Mouse (Mus musculus) testis, adult 2 months (tissue): ENCODE results near the gene 1700030K09Rik. TPM values are rescaled to one million over a fixed set of nuclear protein-coding genes. Genes with fewer than 3 reads are reported as not detected.

ENCODE experiments used
- H3K27ac ChIP-seq: fragments of 200-500 bp; 2 replicates; pipeline ENCODE4 v1.5.1; 2012; ENCODE audit warnings: low read depth, low read length; ENCODE audit not compliant: control insufficient read depth, insufficient read depth
- H3K27me3 ChIP-seq: fragments of 200-500 bp; 2 replicates; pipeline ENCODE4 v1.6.1; 2012; ENCODE audit warnings: mild to moderate bottlenecking, low read length, moderate library complexity; ENCODE audit not compliant: control insufficient read depth, insufficient read depth
- H3K36me3 ChIP-seq: fragments of 200-500 bp; 2 replicates; pipeline ENCODE4 v1.6.1; 2012; ENCODE audit warnings: mild to moderate bottlenecking, low read length; ENCODE audit not compliant: control insufficient read depth, insufficient read depth
- H3K4me1 ChIP-seq: fragments of 200-500 bp; 2 replicates; pipeline ENCODE4 v1.6.1; 2012; ENCODE audit warnings: low read length; ENCODE audit not compliant: control insufficient read depth, insufficient read depth
- H3K4me3 ChIP-seq: fragments of 200-500 bp; 2 replicates; pipeline ENCODE4 v1.5.1; 2012; ENCODE audit warnings: low read depth, mild to moderate bottlenecking, low read length, moderate library complexity, mixed read lengths; ENCODE audit not compliant: control insufficient read depth
- CTCF ChIP-seq: fragments of 200-500 bp; IDR thresholded peaks from 2 replicates; pipeline ENCODE4 v1.5.1; 2012; ENCODE audit warnings: low read depth, mild to moderate bottlenecking, inconsistent platforms, low read length, moderate library complexity; ENCODE audit not compliant: control insufficient read depth, insufficient read depth, insufficient replicate concordance
- POLR2A ChIP-seq: fragments of 200-500 bp; IDR thresholded peaks from 2 replicates; pipeline ENCODE4 v1.6.1; 2012; ENCODE audit warnings: low read depth, mild to moderate bottlenecking, inconsistent platforms, low read length, moderate library complexity; ENCODE audit not compliant: control insufficient read depth
- polyA plus RNA-seq: library from polyadenylated mRNA; depleted of rRNA; stranded (reverse); fragments of >200 nt; gene quantifications from 2 replicates; pipeline ENCODE4 v1.2.3, GENCODE M21; 2012

The 1700030K09Rik gene
- polyA plus RNA-seq, 1 experiment = 44.3 TPM

DNA sequence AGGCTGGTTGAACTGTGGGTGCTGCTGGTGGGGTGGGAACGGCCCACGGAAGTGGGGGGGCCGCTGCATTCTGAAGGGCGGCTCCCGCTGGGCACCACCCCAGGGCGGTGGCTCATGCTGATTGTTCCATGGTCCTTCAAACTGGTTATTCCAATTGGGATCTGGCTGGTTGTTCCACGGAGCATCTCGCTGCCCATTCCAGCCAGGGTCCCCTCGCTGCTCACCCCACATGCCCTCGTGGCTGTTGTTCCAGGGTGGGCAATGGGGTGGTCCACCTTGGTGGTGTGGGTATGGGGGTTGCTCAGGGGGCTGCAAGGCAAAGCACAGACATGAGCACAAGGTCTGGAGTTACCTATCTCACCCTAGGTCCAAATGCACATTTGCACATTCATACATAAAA, 20.5 kb downstream of the 1700030K09Rik start:
- Histone ChIP-seq H3K4me1 (no peaks in the 10 kb centered on the region), H3K27me3 (no peaks in the 10 kb centered on the region), H3K36me3 (peaks cover 6% of the 10 kb centered on the region), H3K27ac (no peak overlapping the region), H3K4me3 (no peak overlapping the region)
- TF ChIP-seq POLR2A (no peak), CTCF (no peak)

DNA sequence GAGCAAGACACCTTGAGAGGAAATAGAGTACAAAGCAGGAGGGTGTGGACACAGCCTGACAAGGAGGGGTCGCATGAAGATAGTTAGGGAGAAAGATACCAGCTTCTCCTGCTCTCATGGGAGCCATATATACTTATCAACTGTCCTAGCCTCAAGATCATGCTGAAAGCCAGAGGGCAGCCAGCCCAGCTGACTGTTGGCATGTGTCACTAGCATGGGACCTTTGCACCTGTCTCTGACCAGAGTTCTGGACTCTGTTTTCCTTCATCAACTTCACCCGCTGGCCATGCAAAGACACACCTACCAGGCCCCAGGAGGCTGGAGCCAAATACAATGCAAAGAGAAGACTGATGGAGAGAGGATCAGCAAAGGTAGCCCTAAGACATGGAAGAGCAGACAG, 25.6 kb downstream of the 1700030K09Rik start:
- Histone ChIP-seq H3K36me3 (peaks cover 9% of the 10 kb centered on the region), H3K4me1 (peaks cover 2% of the 10 kb centered on the region), H3K4me3 (no peak overlapping the region), H3K27ac (no peak overlapping the region), H3K27me3 (no peaks in the 10 kb centered on the region)
- TF ChIP-seq CTCF (no peak), POLR2A (no peak)

DNA sequence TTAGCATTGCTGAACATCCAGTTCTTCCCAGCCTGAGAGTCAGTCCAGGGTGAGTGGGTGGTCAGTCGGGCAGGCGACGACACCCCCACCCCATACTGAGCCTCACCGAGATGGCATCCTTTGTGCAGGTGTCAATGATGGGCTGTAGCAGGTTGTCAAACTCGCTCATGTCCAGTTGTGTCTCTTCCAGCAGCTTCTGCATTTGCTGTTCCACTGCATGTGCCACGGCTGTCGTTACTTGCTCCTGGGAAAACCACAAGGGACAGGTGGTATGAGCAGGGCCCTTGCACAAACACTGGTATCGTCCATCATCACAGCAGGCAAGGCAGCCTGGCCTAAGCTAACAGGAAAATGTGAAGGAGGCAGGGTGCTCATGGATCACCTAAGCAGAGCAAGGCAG, 26.3 kb downstream of the 1700030K09Rik start:
- Histone ChIP-seq H3K4me3 (no peak overlapping the region), H3K4me1 (peaks cover 4% of the 10 kb centered on the region), H3K27ac (no peak overlapping the region), H3K27me3 (no peaks in the 10 kb centered on the region), H3K36me3 (peaks cover 9% of the 10 kb centered on the region)
- TF ChIP-seq CTCF (no peak), POLR2A (no peak)

DNA sequence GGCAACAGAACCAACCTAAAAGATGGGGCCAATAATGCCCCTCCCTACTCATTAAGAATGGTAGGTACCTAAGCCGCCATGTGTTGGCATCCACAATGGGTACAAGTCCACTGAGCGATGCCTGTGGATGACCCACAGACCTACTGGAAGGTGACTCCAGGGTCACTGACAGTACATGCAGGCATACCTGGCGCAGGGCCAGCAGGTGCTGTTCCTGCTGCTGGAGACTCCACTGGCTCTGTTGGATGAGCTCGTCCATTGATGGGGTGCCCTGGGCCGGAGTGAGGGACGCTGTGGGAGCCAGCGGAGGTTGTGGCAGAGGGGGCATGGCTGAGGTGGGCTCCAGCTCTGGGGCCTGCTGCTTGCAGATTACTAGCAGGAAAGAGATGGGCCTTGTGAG, 27.0 kb downstream of the 1700030K09Rik start:
- TF ChIP-seq POLR2A (no peak), CTCF (no peak)
- Histone ChIP-seq H3K4me1 (peaks cover 4% of the 10 kb centered on the region), H3K27ac (no peak overlapping the region), H3K4me3 (no peak overlapping the region), H3K36me3 (peaks cover 9% of the 10 kb centered on the region), H3K27me3 (no peaks in the 10 kb centered on the region)

DNA sequence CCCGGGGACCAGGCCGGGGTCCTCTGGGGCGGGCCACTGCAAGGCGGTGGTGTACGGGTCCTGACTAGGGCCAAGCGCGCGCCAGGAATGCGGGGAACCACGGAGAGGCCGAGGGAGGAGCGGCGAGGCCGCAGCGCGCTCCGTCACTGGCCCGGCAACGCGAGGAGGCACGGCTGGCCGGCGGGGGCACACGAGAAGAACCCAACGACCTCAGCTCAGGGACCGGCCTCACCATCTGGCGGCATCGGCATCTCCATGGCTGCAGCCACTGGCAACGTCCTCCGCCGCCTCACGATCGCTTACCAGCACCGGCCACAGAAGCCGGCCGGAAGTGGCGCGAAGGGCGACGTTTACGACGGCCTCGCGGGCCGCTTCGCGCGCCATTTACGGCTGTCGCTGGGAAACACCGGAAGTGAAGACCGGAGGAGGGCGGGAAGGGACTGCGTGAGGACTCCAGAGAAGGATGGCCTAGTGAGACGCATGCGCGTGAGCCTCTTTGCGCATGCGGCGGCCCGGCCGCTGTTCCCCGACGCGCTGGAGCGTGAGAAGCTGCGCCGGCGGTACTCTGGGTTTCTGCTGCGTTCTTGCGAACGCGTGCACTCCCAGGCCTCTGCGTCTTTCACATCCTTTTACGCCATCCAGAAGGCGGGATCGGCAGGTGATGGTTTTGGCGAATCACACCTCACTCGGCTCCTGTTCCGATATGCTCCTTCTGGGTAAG, 31.3 kb downstream of the 1700030K09Rik start, which contains the start of gene Cherp:
Cherp (minus strand) TSS at position 401 of the 721 bp plus-strand sequence.
- Histone ChIP-seq H3K27ac (peak within 1 kb of the TSS; percentile 85), H3K27me3 (no peaks in the 10 kb centered on the region), H3K4me3 (peak within 1 kb of the TSS; percentile 90), H3K4me1 (peaks cover 5% of the 10 kb centered on the region), H3K36me3 (peaks cover 2% of the 10 kb centered on the region; the same call in 1 of the 2 replicates)
- TF ChIP-seq POLR2A (peak; percentile 94), CTCF (no peak)

DNA sequence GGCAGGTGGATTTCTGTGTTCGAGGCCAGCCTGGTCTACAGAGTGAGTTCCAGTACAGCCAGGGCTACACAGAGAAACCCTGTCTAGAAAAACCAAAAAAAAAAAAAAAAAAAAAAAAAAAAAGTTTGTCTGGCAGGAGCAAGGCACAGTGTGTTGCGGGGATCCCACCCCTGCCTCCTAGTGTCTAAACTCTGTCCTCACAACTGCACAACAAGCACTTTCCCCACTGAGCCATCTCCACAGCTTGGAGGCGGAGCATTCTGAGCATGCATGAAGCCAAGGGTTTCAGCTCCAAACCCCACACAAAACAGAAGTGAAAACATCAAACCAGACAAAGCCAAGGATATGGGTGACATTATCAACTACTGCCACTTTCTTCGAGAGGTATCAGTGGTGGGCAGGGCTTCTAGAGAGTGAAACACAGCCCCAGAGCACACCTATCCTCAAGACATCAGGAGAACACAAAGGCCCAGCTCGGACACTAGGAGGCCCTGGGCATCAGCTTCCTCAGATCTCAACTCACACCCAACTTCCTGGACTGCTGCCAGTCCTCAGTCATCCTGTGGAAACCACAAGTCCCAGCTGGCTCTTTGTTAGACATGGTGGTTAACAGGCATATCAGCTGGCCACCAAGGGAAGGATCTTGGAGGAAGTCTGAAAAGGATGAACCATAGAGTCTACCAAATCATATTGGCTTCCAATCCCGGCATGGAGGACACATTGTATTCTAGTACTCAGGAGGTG, 41.9 kb downstream of the 1700030K09Rik start:
- Histone ChIP-seq H3K4me1 (no peaks in the 10 kb centered on the region; the same call in 1 of the 2 replicates), H3K4me3 (no peak overlapping the region), H3K36me3 (peaks cover 3% of the 10 kb centered on the region), H3K27me3 (no peaks in the 10 kb centered on the region), H3K27ac (no peak overlapping the region)
- TF ChIP-seq CTCF (no peak), POLR2A (no peak)

DNA sequence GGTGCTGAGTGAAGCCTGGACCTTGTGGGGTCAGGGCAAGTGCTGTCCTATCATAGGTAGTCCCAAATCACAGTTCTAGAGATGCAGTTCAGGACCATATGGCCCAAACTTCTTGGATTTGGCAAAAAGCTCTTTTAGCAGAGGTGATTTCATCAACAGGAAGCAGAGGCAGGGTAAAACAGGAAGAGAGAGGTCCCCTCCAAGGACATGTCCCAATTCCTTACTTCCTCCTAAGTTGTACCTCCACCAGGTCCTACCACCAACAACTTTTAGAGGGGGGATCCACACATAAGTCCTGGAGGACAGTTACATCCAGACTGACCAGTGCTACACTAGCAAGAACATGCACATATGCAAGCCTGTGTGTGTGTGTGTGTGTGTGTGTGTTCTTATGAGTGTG, 43.3 kb downstream of the 1700030K09Rik start:
- peaks cover 5% of the 10 kb centered on the region for H3K4me1 ChIP-seq
- no peaks in the 10 kb centered on the region for H3K27me3 ChIP-seq
- H3K4me3 ChIP-seq = no peak overlapping the region
- no peak for TF ChIP-seq POLR2A
- TF ChIP-seq CTCF = no peak
- H3K27ac ChIP-seq = no peak overlapping the region
- peaks cover 3% of the 10 kb centered on the region for H3K36me3 ChIP-seq
